Mouse (Mus musculus): ENCODE data around the gene Zfp710. TPM values are rescaled to one million over a fixed set of nuclear protein-coding genes. Genes with fewer than 3 reads are reported as not detected.
"Not testable (repeated sequence)": the region's sequence is repeated elsewhere in the genome, so short reads cannot be mapped to it uniquely, and the experiment has no call there.

Gene Zfp710
- total RNA-seq, 4 experiments from 2014 or later: 28.5 to 39.5 (median 31.3) TPM

- no peak for DNase-seq (ENCODE audit: low spot score)
Measured at GRCm38 (mm10) chr7:80111066-80112045, 86.7 kb downstream of the Zfp710 start.

- peak; percentile 66 for DNase-seq (ENCODE audit: low spot score)
Measured at GRCm38 (mm10) chr7:80113989-80114388, 89.4 kb downstream of the Zfp710 start.

DNA sequence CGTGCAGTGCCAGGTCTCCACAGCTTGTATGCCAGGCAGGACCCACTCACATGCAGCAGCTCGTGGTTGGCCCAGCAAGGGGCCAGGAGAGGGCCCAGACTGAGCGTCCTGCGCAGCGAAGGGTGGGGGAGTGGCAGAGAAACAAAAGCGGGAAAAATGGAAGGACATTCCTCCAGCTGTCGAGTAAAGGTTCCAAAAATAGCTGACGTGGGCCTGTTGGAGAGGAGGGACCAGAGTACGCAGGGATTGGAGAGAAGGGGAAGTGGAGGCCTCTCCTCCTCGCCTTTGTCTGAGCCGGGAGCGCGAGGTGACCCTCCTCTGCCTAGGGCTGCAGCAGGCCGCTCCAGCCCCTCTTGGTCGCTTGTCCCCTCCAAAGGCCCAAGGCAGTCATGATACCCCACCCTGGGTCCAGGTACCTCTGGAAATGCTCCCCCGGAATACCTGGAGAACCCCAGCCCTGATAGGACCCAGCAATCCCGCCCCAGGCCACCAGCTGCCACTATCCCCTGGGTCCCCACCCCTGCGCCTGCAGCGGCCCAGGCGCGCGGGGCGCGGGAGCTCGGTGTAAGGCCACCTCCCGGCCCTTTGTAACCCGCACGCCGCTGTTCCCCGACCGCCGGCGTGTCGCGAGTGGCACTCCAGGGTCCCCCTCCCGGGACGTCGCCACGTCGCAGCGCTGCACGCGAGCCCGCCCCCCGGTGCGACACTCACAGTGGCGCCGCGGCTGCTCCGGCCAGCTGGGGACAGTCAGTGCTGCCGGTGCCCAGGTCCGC is 90.0 kb downstream of the Zfp710 start:
- peak; percentile 78 for DNase-seq (ENCODE audit: low spot score)

DNA sequence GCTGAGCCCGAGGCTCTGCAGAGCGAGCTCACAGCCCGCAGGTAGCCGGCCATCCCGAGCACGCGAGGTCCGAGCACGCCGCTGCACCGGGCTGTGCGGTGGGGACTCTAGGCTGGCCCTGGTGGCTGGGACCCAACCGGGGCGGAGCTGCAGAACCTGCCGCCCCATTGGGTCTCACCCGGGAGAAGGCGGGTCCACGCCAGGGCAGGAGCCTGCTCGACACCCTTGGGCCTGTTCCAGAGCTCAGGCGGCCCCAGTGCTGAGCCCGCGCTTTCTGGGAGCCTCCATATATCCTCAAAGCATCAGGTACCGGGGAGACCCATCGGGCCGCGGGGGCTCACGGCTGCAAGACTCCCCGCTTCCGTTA is 90.6 kb downstream of the Zfp710 start, which contains the start of gene Idh2:
Gene Idh2, minus strand, starts transcription at position 169 of the 367 bp plus-strand sequence.
- DNase-seq (ENCODE audit: low spot score): peak; percentile 92

- DNase-seq (ENCODE audit: low spot score): no peak
Measured at GRCm38 (mm10) chr7:80116158-80116557, 91.5 kb downstream of the Zfp710 start.

GRCm38 (mm10) chr7:80119198-80119597 is 94.6 kb downstream of the Zfp710 start:
- peak; percentile 61 for DNase-seq (ENCODE audit: low spot score)

DNA sequence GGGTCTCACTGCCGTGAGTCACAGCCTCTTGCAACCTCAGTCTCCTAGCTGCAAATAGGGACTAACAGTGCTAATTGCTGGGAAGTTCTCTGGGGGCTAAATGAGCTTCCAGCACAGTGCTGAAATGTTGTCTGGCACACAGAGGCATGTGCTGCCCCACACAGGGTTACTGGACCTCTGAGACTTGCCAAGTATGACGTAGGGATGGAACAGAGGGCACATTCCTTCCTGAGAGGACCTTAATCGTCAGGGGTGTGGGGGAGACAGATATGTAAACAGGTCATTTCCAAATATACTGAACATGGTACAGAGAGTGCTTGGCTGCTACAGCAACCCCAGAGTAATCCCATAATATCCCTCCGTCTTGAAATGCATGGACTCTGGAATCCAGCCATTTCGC is 96.5 kb downstream of the Zfp710 start:
- peak; percentile 48 for DNase-seq (ENCODE audit: low spot score)

GRCm38 (mm10) chr7:80123115-80123514 is 98.5 kb downstream of the Zfp710 start:
- DNase-seq (ENCODE audit: low spot score): no peak

GRCm38 (mm10) chr7:80123672-80124071 is 99.1 kb downstream of the Zfp710 start:
- no peak for DNase-seq (ENCODE audit: low spot score)

DNA sequence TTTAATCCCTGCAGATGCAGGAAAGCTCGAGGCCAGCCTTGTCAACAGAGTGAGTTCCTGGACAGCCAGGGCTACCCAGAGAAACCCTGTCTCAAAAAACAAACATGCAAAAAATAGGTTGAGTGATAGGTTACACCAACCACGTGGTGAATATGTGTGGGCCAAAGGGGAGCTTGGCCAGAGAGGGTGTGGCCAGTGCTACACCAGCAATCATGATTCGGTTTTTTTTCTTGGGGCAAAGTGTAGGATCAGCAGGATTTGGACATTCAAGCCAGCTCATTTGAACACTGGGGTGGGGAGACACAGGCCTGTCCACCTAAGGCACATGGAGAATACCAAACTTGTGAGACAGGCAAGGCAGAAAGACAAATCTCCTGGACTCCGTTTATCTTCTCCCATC is 104.7 kb downstream of the Zfp710 start:
- DNase-seq (ENCODE audit: low spot score): no peak

- DNase-seq (ENCODE audit: low spot score): peak; percentile 57
Measured at GRCm38 (mm10) chr7:80130344-80131055, 105.9 kb downstream of the Zfp710 start.

DNA sequence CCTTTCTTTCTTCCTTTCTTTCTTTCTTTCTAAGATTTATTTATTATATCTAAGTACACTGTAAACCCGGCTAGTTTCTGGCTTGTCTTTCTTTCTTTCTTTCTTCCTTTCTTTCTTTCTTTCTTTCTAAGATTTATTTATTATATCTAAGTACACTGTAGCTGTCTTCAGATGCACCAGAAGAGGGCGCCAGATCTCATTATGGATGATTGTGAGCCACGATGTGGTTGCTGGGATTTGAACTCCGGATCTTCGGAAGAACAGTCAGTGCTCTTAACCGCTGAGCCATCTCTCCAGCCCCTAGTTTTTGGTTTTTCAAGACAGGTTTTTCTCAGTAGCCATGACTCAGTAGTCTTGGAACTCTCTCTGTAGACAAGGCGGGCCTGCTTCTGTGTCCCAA is 106.7 kb downstream of the Zfp710 start:
- DNase-seq (ENCODE audit: low spot score): not testable (repeated sequence)

DNA sequence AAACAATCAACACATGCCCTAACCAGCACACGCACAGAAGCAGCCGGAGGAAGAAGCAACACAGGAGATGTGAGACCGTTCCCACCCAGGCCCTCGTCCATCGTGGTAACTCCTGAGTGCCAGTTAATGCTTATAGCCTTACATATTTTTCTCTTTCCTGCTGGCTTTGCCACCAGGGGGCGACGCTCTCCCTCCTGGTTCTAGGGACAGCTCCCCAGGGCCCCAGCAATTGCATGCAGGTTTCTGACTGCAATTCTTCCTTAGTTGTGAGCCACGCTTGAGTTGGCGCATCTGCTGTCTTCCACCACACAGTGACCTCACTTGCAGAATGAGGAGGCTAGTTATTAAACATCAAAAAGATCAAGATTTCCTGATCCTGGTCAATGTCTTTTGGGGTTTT is 107.9 kb downstream of the Zfp710 start:
- DNase-seq (ENCODE audit: low spot score): no peak

DNA sequence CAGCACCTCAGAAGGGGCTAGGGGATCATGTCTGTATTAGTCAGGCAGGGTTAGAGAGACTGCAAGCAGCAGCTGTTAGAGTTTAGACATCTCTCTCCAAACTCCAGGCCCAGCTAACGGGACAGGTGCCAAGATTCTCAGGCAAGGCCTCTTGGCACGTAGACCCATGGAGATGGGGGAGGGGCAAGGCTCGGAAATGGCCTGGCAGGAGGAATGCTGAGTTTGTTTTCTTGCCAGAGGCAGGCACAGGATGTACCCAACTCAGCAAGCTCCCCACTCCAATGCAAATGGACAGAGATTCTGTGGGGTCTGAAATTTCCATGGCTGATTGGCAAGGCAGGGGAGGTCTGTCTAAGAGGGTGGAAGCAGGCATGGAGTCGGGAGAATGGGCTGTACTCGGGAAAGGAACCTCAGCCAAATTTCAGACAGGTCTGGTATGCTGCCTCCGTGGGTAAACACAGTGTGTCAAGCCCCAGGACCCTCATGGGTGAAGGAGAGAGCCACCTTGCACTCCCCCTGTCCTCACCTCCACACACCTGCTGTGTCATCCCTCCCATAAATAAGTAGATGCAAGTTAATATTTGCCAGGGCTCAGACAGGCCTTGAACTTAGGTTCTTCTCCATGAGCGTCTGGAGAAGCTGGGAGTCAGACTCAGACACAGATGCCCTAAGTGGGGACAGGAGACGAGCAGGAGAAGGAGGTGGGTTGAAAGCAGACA is 110.0 kb downstream of the Zfp710 start:
- peak; percentile 76 for DNase-seq (ENCODE audit: low spot score)

- DNase-seq (ENCODE audit: low spot score): no peak
Measured at GRCm38 (mm10) chr7:80135173-80135532, 110.5 kb downstream of the Zfp710 start.

DNA sequence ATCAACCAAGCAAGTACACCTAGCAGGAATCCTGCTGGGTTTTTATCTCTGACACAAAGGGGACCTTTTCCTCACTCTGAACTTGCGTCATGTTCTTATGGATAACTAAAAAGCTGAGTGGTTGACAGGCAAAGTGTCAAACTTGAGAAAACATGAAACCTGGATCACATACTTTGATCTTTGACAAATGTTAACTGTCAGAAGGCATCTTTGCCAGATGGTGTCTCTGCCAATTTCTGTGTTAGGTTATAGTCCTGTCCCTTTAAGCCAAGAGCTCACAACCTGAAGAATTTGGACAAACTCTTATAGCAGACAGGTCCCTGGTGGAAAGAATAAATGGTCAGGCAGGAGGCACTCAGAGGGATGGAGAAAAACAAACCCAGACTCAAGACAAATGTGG is 113.8 kb downstream of the Zfp710 start:
- DNase-seq (ENCODE audit: low spot score): no peak

DNA sequence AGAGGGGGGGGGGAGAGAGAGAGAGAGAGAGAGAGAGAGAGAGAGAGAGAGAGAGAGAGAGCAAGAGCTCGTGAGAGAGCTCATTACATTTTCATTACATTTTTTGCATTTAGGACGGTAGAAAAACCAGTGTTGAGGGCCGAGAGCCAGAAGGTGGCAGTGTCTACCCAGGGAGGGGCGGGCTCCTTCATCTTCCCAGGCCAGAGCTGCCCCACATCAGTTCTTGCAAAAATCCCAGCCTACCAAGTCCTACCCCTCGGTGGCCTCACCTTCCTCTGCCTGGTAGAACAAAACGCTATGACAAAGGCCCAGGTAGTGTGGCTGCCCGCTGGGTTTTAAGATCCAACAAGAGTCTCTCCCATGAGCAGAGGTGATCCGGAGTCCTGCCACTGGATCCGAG is 116.2 kb downstream of the Zfp710 start:
- peak; percentile 56 for DNase-seq (ENCODE audit: low spot score)
